Mouse (Mus musculus): ENCODE measurements at regions not wholly inside any gene's neighbourhood (a gene's known extent, or its start where the extent isn't known, plus 50 kb on each side); places are given as distances from the start of the nearest gene placed in this dataset.

DNA sequence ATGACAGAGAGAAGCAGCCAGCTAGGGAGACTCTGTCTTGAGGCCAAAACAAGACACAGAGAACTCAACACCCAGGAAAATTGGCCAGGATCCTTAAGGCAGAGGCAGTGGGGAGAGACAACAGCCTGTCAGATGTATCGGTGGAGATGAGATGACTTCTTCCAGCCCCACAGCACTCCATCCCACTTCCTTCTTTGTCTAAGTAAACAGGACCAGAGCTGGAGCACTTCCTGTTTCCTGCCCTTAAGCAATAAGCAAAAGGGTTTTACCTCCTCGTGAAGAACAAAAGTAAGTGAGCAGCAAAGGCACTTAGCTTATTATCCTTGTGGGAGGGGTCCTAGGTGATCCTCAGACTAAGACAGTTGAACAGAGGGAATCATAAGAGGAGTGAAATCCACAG lies 212.0 kb upstream of the Nr4a3 start:
- intact Hi-C loops (cut with DNase I), result no loop called here
- no peak for DNase-seq (ENCODE audit: extremely low spot score in 1 of 2, low spot score in 2 of 2)

DNA sequence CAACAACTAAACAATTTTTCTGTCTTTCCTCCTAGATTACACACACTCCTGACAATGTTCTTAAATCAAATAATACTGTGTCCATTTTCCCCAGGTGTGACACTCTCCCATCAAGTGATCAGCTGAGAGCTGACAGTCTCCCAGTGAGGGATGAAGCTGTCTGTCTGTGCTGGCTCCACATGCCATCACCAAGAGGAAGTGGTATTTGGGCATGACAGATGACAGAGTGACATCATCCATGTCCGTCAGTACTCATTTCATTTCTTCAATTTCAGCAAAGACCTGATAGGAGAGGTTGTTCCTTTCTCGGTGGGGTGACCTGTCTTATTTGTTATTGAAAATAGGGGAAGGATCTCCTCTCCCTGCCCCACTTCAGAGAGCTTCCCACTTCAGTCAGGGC lies 206.5 kb upstream of the Nr4a3 start:
- DNase-seq (ENCODE audit: extremely low spot score in 1 of 2, low spot score in 2 of 2), result no peak
- intact Hi-C loops (cut with DNase I), result no loop called here

DNA sequence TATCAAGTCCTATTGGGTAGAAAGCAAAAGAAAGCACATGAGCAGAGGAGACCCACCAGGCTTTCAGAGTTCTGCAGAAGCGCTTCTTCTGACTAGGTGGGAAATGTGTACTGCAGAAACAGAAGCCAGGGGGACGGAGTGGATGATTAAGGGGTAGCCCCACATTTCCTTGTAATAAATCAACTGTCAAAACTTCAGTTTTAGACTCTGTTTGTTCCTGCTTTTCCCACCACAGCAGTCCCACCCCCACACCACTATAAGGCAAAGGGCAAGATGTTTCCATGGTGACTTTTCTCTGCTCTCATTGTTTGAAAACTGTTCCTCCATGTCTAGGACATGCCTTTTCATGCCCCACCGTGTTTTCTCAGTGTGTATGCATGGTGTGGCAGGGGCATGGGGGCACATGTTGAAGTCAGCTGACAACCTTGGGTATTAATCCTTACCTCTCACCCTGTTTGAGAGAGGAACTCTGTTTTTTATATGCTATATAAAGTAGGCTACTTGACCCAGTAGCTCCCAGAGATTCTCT lies 202.8 kb upstream of the Nr4a3 start:
- no peak for DNase-seq (ENCODE audit: extremely low spot score in 1 of 2, low spot score in 2 of 2)
- intact Hi-C loops (cut with DNase I), result no loop called here

GRCm38 (mm10) chr4:47845239-47845638 lies 199.7 kb upstream of the Nr4a3 start:
- intact Hi-C loops (cut with DNase I), result no loop called here
- DNase-seq (ENCODE audit: extremely low spot score in 1 of 2, low spot score in 2 of 2), result no peak

GRCm38 (mm10) chr4:47846389-47847318 lies 198.3 kb upstream of the Nr4a3 start:
- DNase-seq (ENCODE audit: extremely low spot score in 1 of 2, low spot score in 2 of 2), result peak in 1 of 2 experiments; percentile 27

GRCm38 (mm10) chr4:47861151-47861550 lies 183.8 kb upstream of the Nr4a3 start:
- intact Hi-C loops (cut with DNase I), result no loop called here
- no peak for DNase-seq (ENCODE audit: extremely low spot score in 1 of 2, low spot score in 2 of 2)

More at GRCm38 (mm10) chr4:47846389-47847318, 198.3 kb upstream of the Nr4a3 start:
- intact Hi-C loops (cut with DNase I), result no loop called here

GRCm38 (mm10) chr4:47870010-47870637 lies 174.8 kb upstream of the Nr4a3 start:
- DNase-seq (ENCODE audit: extremely low spot score in 1 of 2, low spot score in 2 of 2), result no peak
- intact Hi-C loops (cut with DNase I), result loop anchor here (5.0 kb wide), 1 partner anchor 172 kb away; no protein-coding TSS in a partner anchor

DNA sequence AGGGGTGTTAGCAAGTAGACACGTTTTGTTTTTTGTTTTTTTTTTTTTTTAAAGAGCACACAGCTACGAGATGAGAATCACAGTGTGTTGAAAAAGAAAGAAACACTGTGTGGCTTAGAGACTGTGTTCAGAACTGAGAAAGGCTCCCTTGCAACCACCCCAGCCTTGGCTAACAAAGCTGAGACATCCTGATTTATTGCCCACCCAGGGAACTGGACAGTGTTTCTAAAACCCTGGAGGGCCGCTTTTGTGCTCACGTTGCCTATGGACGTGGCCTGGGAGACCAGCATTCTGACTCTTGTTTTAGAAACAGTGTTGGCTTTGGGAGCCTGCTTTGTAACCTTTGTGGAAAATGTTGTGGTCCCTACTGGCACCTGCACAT lies 174.3 kb upstream of the Nr4a3 start:
- no peak for DNase-seq (ENCODE audit: extremely low spot score in 1 of 2, low spot score in 2 of 2)
- intact Hi-C loops (cut with DNase I), result loop anchor here (5.0 kb wide), 1 partner anchor 172 kb away; no protein-coding TSS in a partner anchor

GRCm38 (mm10) chr4:47881560-47881959 lies 163.4 kb upstream of the Nr4a3 start:
- peak in 1 of 2 experiments; percentile 19 for DNase-seq (ENCODE audit: extremely low spot score in 1 of 2, low spot score in 2 of 2)
- intact Hi-C loops (cut with DNase I), result no loop called here

DNA sequence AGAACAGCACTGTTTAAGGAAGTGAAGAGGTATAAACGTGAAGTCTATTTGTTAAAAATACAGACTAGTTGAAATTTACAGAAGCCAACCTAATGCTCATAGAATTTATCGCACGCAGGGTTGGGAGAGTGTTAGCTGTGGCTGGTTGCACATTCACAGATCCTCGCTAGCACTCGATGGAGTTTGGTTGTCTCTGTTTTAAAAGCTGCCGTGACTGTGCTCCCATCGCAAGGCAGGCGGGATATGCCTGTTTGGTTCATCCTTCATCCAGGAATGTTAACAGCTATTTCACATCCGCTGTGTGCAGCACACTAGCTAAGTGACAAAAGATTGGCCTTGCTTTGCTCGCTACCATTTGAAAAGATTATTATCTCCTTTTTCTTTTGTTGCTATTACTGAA lies 162.9 kb upstream of the Nr4a3 start:
- intact Hi-C loops (cut with DNase I), result no loop called here
- DNase-seq (ENCODE audit: extremely low spot score in 1 of 2, low spot score in 2 of 2), result no peak

GRCm38 (mm10) chr4:47899579-47899978 lies 145.4 kb upstream of the Nr4a3 start:
- intact Hi-C loops (cut with DNase I), result no loop called here
- no peak for DNase-seq (ENCODE audit: extremely low spot score in 1 of 2, low spot score in 2 of 2)

GRCm38 (mm10) chr4:47902749-47903148 lies 142.2 kb upstream of the Nr4a3 start:
- DNase-seq (ENCODE audit: extremely low spot score in 1 of 2, low spot score in 2 of 2), result no peak
- intact Hi-C loops (cut with DNase I), result no loop called here

- intact Hi-C loops (cut with DNase I), result no loop called here
- no peak for DNase-seq (ENCODE audit: extremely low spot score in 1 of 2, low spot score in 2 of 2)
Measured at GRCm38 (mm10) chr4:47912259-47912658, 132.7 kb upstream of the Nr4a3 start.

- intact Hi-C loops (cut with DNase I), result no loop called here
- no peak for DNase-seq (ENCODE audit: extremely low spot score in 1 of 2, low spot score in 2 of 2)
Measured at GRCm38 (mm10) chr4:47919576-47919975, 125.4 kb upstream of the Nr4a3 start.

- DNase-seq (ENCODE audit: extremely low spot score in 1 of 2, low spot score in 2 of 2), result no peak
- intact Hi-C loops (cut with DNase I), result no loop called here
Measured at GRCm38 (mm10) chr4:47931464-47931863, 113.5 kb upstream of the Nr4a3 start.

DNA sequence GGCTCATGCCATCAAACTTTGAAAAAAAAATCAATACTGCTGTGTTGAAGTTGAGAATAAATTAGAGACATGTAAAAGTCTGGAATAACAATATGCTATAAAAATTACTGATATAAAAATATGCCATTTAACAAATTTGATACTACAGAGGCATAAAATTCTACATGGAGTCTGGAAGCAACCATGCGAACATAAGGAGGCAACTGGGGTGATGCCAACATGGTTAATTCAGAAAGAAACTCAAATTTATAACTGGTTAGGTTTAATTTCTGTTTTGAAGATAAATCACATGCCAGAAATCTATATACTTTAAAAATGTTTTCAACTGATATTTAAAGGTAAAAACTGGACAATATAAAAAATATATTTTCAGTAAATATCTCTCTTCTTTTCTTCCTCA lies 111.4 kb upstream of the Nr4a3 start:
- intact Hi-C loops (cut with DNase I), result no loop called here
- no peak for DNase-seq (ENCODE audit: extremely low spot score in 1 of 2, low spot score in 2 of 2)

- no peak for DNase-seq (ENCODE audit: extremely low spot score in 1 of 2, low spot score in 2 of 2)
- intact Hi-C loops (cut with DNase I), result no loop called here
Measured at GRCm38 (mm10) chr4:47935547-47935946, 109.4 kb upstream of the Nr4a3 start.

GRCm38 (mm10) chr4:47936470-47937125 lies 108.4 kb upstream of the Nr4a3 start:
- DNase-seq (ENCODE audit: extremely low spot score in 1 of 2, low spot score in 2 of 2), result no peak
- intact Hi-C loops (cut with DNase I), result no loop called here

DNA sequence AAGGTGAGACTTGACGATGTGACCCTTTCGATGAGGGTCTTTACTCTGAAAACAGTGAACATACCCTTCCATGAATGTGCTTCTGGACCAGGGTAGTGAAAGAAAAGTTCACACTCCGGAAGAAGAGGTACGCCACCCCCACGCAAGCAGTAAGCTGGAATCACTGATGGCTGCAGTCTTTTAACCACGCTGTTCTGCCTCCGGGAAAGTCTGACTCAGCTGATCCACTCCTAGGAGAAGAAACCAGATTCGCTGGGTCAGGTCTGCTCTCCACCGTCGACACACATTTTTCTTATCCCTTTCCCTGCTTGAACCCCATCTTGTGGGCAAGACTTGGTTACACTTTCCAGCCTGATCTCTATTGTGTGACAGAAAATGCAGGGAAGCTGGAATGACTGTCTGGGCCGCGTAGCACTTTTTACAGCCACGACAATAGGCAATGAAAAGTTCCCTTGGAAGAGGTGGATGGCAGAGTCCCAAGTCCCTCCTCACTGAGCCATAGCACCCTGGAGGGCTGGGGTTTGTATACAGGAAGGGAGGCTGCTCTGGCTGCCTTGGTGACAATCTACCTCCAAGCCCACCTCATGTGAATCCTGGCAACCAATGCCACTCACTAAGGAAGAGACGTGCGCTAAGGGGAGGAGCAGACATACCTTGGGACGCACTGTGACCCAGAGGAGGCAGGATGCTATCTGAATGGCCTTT lies 96.9 kb upstream of the Nr4a3 start:
- peak in 1 of 2 experiments; percentile 76 for DNase-seq (ENCODE audit: extremely low spot score in 1 of 2, low spot score in 2 of 2)
- intact Hi-C loops (cut with DNase I), result loop anchor here (2.0 to 5.0 kb wide), 2 partner anchors 37 to 94 kb away; no protein-coding TSS in a partner anchor
